Mouse (Mus musculus): ENCODE data around the gene Slc9a8. TPM values are rescaled to one million over a fixed set of nuclear protein-coding genes. Genes with fewer than 3 reads are reported as not detected.

Slc9a8 gene
- polyA plus RNA-seq, 1 experiment, result 19.0 TPM

- Histone ChIP-seq H3K79me2 (ENCODE audit: control insufficient read depth, insufficient read depth) (peaks cover 14% of the 10 kb centered on the region), H3K4me3 (ENCODE audit: insufficient read depth, poor library complexity, severe bottlenecking) (no peak overlapping the region), H3K36me3 (ENCODE audit: control insufficient read depth, insufficient read depth) (no peaks in the 10 kb centered on the region), H3ac (ENCODE audit: control insufficient read depth, insufficient read length, low read depth) (no peak overlapping the region), H3K79me3 (ENCODE audit: low read depth) (peaks cover 7% of the 10 kb centered on the region), H3K27me3 (ENCODE audit: control insufficient read depth, insufficient read depth, insufficient read length) (no peaks in the 10 kb centered on the region)
- TF ChIP-seq FOSL1 (IDR thresholded peaks at IDR 0.05; ENCODE audit: insufficient read depth, low read length, poor library complexity, severe bottlenecking) (no peak), CEBPB (IDR thresholded peaks at IDR 0.05; ENCODE audit: low read depth) (no peak), MAX (IDR thresholded peaks at IDR 0.05) (no peak), USF1 (IDR thresholded peaks at IDR 0.05; ENCODE audit: low read depth) (no peak), MYOG (IDR thresholded peaks at IDR 0.05; ENCODE audit: control insufficient read depth, extremely low read depth, insufficient read length) (no peak), CTCF (IDR thresholded peaks at IDR 0.05; ENCODE audit: control insufficient read depth, insufficient read depth, insufficient read length) (no peak), MYOD1 (IDR thresholded peaks at IDR 0.05; ENCODE audit: control insufficient read depth, insufficient read length, low read depth) (no peak)
These were observed 75.8 kb downstream of the Slc9a8 start for GRCm38 (mm10) chr2:167497272-167497671.

DNA sequence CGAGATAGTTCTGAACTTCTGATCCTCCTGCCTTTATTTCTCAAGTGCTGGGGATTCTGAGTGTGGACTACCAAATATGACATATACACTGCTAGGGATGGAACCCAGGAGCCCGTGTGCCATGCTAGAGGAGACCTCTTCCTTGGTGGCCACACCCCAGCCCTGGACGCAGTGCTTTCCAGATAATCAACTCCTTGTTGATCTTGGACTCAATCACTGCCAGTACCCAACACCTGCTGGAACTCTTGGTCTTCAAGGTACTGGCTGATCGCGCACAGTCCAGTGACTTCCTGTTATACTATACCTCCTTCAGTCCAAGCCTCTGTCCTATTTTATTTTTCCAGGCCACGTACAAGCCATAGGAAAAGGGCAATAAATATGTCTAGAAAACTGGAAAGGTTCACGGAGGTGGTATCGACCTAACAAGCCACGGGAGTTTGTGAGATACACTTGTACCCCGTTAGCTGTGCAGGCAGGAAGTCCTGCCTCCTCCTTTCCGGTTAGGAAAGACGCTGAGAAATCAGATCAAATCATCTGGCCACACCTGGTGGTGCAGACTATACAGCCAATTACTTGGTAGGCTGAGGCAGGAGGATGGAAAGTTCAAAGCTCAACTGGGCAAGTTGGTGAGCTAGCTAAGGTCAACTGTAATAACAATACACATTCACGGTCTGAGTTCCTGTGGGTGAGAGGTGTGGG, 81.2 kb downstream of the Slc9a8 start:
- Histone ChIP-seq H3K4me3 (ENCODE audit: insufficient read depth, poor library complexity, severe bottlenecking) (peak overlapping the region; percentile 89), H3K79me3 (ENCODE audit: low read depth) (peaks cover 35% of the 10 kb centered on the region), H3ac (ENCODE audit: control insufficient read depth, insufficient read length, low read depth) (peak overlapping the region; percentile 31), H3K79me2 (ENCODE audit: control insufficient read depth, insufficient read depth) (peaks cover 43% of the 10 kb centered on the region), H3K27me3 (ENCODE audit: control insufficient read depth, insufficient read depth, insufficient read length) (no peaks in the 10 kb centered on the region), H3K36me3 (ENCODE audit: control insufficient read depth, insufficient read depth) (peaks cover 20% of the 10 kb centered on the region)
- TF ChIP-seq MYOD1 (IDR thresholded peaks at IDR 0.05; ENCODE audit: control insufficient read depth, insufficient read length, low read depth), result no peak
- TF ChIP-seq CEBPB (IDR thresholded peaks at IDR 0.05; ENCODE audit: low read depth), result no peak
- no peak for TF ChIP-seq USF1 (IDR thresholded peaks at IDR 0.05; ENCODE audit: low read depth)
- no peak for TF ChIP-seq MAX (IDR thresholded peaks at IDR 0.05)
- no peak for TF ChIP-seq CTCF (IDR thresholded peaks at IDR 0.05; ENCODE audit: control insufficient read depth, insufficient read depth, insufficient read length)
- TF ChIP-seq MYOG (IDR thresholded peaks at IDR 0.05; ENCODE audit: control insufficient read depth, extremely low read depth, insufficient read length), result no peak
- TF ChIP-seq FOSL1 (IDR thresholded peaks at IDR 0.05; ENCODE audit: insufficient read depth, low read length, poor library complexity, severe bottlenecking), result no peak

- Histone ChIP-seq H3K79me2 (ENCODE audit: control insufficient read depth, insufficient read depth) (peaks cover 50% of the 10 kb centered on the region), H3ac (ENCODE audit: control insufficient read depth, insufficient read length, low read depth) (peak overlapping the region; percentile 93), H3K79me3 (ENCODE audit: low read depth) (peaks cover 40% of the 10 kb centered on the region), H3K36me3 (ENCODE audit: control insufficient read depth, insufficient read depth) (peaks cover 25% of the 10 kb centered on the region), H3K27me3 (ENCODE audit: control insufficient read depth, insufficient read depth, insufficient read length) (no peaks in the 10 kb centered on the region), H3K4me3 (ENCODE audit: insufficient read depth, poor library complexity, severe bottlenecking) (peak overlapping the region; percentile 89)
- no peak for TF ChIP-seq MYOD1 (IDR thresholded peaks at IDR 0.05; ENCODE audit: control insufficient read depth, insufficient read length, low read depth)
- no peak for TF ChIP-seq CEBPB (IDR thresholded peaks at IDR 0.05; ENCODE audit: low read depth)
- TF ChIP-seq FOSL1 (IDR thresholded peaks at IDR 0.05; ENCODE audit: insufficient read depth, low read length, poor library complexity, severe bottlenecking), result no peak
- no peak for TF ChIP-seq MAX (IDR thresholded peaks at IDR 0.05)
- TF ChIP-seq MYOG (IDR thresholded peaks at IDR 0.05; ENCODE audit: control insufficient read depth, extremely low read depth, insufficient read length), result no peak
- TF ChIP-seq CTCF (IDR thresholded peaks at IDR 0.05; ENCODE audit: control insufficient read depth, insufficient read depth, insufficient read length), result no peak
- no peak for TF ChIP-seq USF1 (IDR thresholded peaks at IDR 0.05; ENCODE audit: low read depth)
These were observed 81.9 kb downstream of the Slc9a8 start for GRCm38 (mm10) chr2:167503253-167503895.

DNA sequence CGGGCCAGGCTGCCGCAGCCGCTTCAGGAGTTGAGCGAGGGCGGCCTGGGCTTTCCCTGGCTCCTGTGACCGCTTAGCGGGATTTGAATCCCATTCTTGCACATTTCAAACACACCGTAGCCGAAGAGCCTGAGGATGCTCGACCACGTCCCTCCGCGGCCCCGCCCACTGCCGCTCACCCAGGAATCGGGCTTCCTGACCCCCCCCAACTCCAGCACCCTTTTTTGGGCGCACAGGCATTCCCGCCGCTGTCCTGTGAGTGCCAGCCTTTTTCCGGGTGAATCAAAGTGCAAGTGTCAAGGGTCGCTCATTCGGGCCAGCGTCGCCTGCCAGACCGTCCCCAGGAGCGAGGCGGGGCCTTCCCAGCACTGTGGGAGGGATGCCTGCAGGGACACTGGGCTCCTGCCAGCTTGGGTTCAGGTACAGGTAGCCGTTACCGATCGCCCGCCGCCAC, 82.4 kb downstream of the Slc9a8 start:
- Histone ChIP-seq H3K79me2 (ENCODE audit: control insufficient read depth, insufficient read depth) (peaks cover 55% of the 10 kb centered on the region), H3K4me3 (ENCODE audit: insufficient read depth, poor library complexity, severe bottlenecking) (peak overlapping the region; percentile 89), H3ac (ENCODE audit: control insufficient read depth, insufficient read length, low read depth) (peak overlapping the region; percentile 93), H3K79me3 (ENCODE audit: low read depth) (peaks cover 45% of the 10 kb centered on the region), H3K27me3 (ENCODE audit: control insufficient read depth, insufficient read depth, insufficient read length) (no peaks in the 10 kb centered on the region), H3K36me3 (ENCODE audit: control insufficient read depth, insufficient read depth) (peaks cover 30% of the 10 kb centered on the region)
- TF ChIP-seq MYOG (IDR thresholded peaks at IDR 0.05; ENCODE audit: control insufficient read depth, extremely low read depth, insufficient read length) (no peak), USF1 (IDR thresholded peaks at IDR 0.05; ENCODE audit: low read depth) (no peak), MYOD1 (IDR thresholded peaks at IDR 0.05; ENCODE audit: control insufficient read depth, insufficient read length, low read depth) (no peak), CEBPB (IDR thresholded peaks at IDR 0.05; ENCODE audit: low read depth) (no peak), CTCF (IDR thresholded peaks at IDR 0.05; ENCODE audit: control insufficient read depth, insufficient read depth, insufficient read length) (no peak), MAX (IDR thresholded peaks at IDR 0.05) (no peak), FOSL1 (IDR thresholded peaks at IDR 0.05; ENCODE audit: insufficient read depth, low read length, poor library complexity, severe bottlenecking) (no peak)

DNA sequence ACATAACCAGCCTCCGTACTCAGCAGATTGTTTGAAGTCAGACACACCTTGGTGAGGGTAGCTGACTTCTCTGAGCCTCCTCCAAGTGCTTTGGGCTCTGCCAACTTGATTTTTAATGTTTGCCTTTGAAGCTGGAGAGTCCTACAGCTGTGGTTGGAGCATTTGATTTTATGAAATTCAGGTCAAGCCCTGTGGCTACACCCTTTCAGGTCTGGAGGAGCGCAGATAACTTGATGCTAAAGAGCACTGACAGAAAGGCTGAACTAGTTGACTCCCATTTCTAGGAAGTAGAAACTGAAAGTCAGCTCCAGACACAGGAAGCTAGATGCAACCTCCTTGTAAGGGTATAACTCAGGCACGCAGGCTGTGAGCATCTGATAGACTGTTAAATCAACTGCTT, 83.6 kb downstream of the Slc9a8 start:
- H3K79me2 ChIP-seq (ENCODE audit: control insufficient read depth, insufficient read depth), result peaks cover 64% of the 10 kb centered on the region
- no peaks in the 10 kb centered on the region for H3K27me3 ChIP-seq (ENCODE audit: control insufficient read depth, insufficient read depth, insufficient read length)
- no peak overlapping the region for H3ac ChIP-seq (ENCODE audit: control insufficient read depth, insufficient read length, low read depth)
- TF ChIP-seq MAX (IDR thresholded peaks at IDR 0.05) (no peak), CEBPB (IDR thresholded peaks at IDR 0.05; ENCODE audit: low read depth) (no peak)
- peaks cover 51% of the 10 kb centered on the region for H3K79me3 ChIP-seq (ENCODE audit: low read depth)
- H3K4me3 ChIP-seq (ENCODE audit: insufficient read depth, poor library complexity, severe bottlenecking), result no peak overlapping the region
- peaks cover 42% of the 10 kb centered on the region for H3K36me3 ChIP-seq (ENCODE audit: control insufficient read depth, insufficient read depth)
